Mouse (Mus musculus) megakaryocyte, embryonic 14.5 days (primary cell): Measurements from ENCODE around the gene Clec1b.

Experiments used
- FLI1 ChIP-seq: IDR thresholded peaks from 2 replicates; pipeline ENCODE4 v1.6.1; 2012; ENCODE audit warnings: low read length, inconsistent platforms, mixed read lengths
- GATA1 ChIP-seq: IDR thresholded peaks from 3 replicates; pipeline ENCODE4 v1.6.1; 2012; ENCODE audit warnings: mixed read lengths, low read length, inconsistent platforms, borderline replicate concordance

DNA sequence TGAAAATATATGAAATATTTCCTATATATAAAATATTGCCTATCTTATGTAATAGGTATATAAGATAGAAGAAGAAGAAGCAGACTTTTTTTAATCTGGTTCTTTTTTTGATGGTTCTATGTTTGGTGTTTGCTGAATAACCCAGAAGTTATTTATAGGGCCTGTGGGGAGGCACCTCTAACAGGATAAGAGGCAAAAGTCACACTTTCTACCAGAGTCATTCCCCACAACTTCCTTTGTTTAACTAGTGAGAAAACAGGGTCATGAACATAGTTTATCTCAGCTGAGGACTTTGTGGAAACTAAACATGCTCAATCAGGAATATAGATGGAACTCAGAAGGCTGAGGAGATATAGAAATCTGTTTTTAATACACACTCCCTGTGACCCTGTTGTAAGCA, 8.9 kb downstream of the Clec1b start:
- no peak for TF ChIP-seq GATA1
- no peak for TF ChIP-seq FLI1
